In genomic region chr1:93128209-93128608, GRCm38 (mm10) we compare ENCODE assay signal across 24 mouse cellular contexts. TPM values are rescaled to one million over a fixed set of nuclear protein-coding genes. Genes with fewer than 3 reads are reported as not detected.
DNase-seq lines count a peak whose midpoint lies in the region; ATAC-seq and TF ChIP-seq lines count a peak whose summit lies in the region.
"Had no signal": no experiment of that assay in that cellular context is flagged by ENCODE, and none has a peak within 500 bp of the region (broad histone marks: within the 10 kb centered on the region; RNA-seq: fewer than 3 reads in every experiment).

No protein-coding gene starts in this region.

- no peak overlapping the region for H3K4me2 ChIP-seq in liver, embryonic 12.5 days
- no peak overlapping the region for H3K4me2 ChIP-seq in liver, postnatal 0 days (ENCODE audit: low read depth, low read length)
- H3K4me2 ChIP-seq: embryonic facial prominence, embryonic 15.5 days; forebrain, embryonic 12.5 days had no signal

- no peaks in the 10 kb centered on the region for H3K36me3 ChIP-seq in liver, adult 2 months (ENCODE audit: control insufficient read depth, insufficient read depth, low read length)
- no peaks in the 10 kb centered on the region for H3K36me3 ChIP-seq in liver, embryonic 12.5 days
- H3K36me3 ChIP-seq in liver, postnatal 0 days (replicated peaks; ENCODE audit: insufficient read depth, low read length), result no peaks in the 10 kb centered on the region
- H3K36me3 ChIP-seq in limb, embryonic 10.5 days, result no peaks in the 10 kb centered on the region
- H3K36me3 ChIP-seq: embryonic facial prominence, embryonic 13.5 days; embryonic facial prominence, embryonic 15.5 days; forebrain, embryonic 10.5 days; forebrain, embryonic 12.5 days had no signal

- H3K9me3 ChIP-seq in liver, embryonic 12.5 days (replicated peaks), result no peaks in the 10 kb centered on the region
- no peaks in the 10 kb centered on the region for H3K9me3 ChIP-seq in liver, postnatal 0 days (ENCODE audit: low read length)
- H3K9me3 ChIP-seq in limb, embryonic 10.5 days (replicated peaks), result no peaks in the 10 kb centered on the region
- H3K9me3 ChIP-seq: embryonic facial prominence, embryonic 13.5 days; embryonic facial prominence, embryonic 15.5 days; forebrain, embryonic 10.5 days; forebrain, embryonic 12.5 days had no signal

- TF ChIP-seq POLR2A in liver, adult 2 months (IDR thresholded peaks at IDR 0.05; ENCODE audit: extremely low read depth, insufficient read depth, low read length), result no peak

- H3K79me2 ChIP-seq in liver, adult 2 months (ENCODE audit: control insufficient read depth, insufficient read depth, low read length), result no peaks in the 10 kb centered on the region

- no peak for TF ChIP-seq EP300 in liver, postnatal 0 days (IDR thresholded peaks at IDR 0.05; ENCODE audit: low read depth)

- no peak for TF ChIP-seq CTCF in liver, adult 2 months (IDR thresholded peaks at IDR 0.05; ENCODE audit: low read depth, low read length)
- no peak for TF ChIP-seq CTCF in liver, postnatal 0 days (IDR thresholded peaks at IDR 0.05; ENCODE audit: low read depth)

- peaks cover 23% of the 10 kb centered on the region for H3K4me1 ChIP-seq in liver, adult 2 months (ENCODE audit: control insufficient read depth, insufficient read depth, low read length)
- H3K4me1 ChIP-seq in liver, embryonic 12.5 days, result no peaks in the 10 kb centered on the region
- H3K4me1 ChIP-seq in liver, postnatal 0 days (ENCODE audit: insufficient read depth), result peaks cover 20% of the 10 kb centered on the region
- H3K4me1 ChIP-seq in limb, embryonic 10.5 days, result peaks cover 14% of the 10 kb centered on the region
- H3K4me1 ChIP-seq: forebrain, embryonic 12.5 days had no signal

- peak; percentile 80 for DNase-seq in heart, adult 11 months
- DNase-seq in heart, adult 18-20 months, result no peak
- peak; percentile 98 for DNase-seq in liver, adult 2 months (ENCODE audit: extremely low read depth, low read depth, low spot score)
- DNase-seq in liver, postnatal 0 days, result peak; percentile 61
- DNase-seq in liver, result no peak
- no peak for DNase-seq in limb, embryonic 10.5 days (ENCODE audit: low spot score)
- no peak for DNase-seq in left cerebral cortex, postnatal 25 days (ENCODE audit: low spot score in 2 of 2)

- H3K9ac ChIP-seq in liver, adult 2 months (ENCODE audit: low read depth, low read length), result no peak overlapping the region
- H3K9ac ChIP-seq in liver, embryonic 12.5 days, result no peak overlapping the region
- no peak overlapping the region for H3K9ac ChIP-seq in liver, postnatal 0 days (replicated peaks)
- H3K9ac ChIP-seq: embryonic facial prominence, embryonic 13.5 days; embryonic facial prominence, embryonic 15.5 days; forebrain, embryonic 12.5 days had no signal

- ATAC-seq in liver, embryonic 12.5 days, result no peak
- ATAC-seq in liver, postnatal 0 days, result peak; percentile 87

- H3K27me3 ChIP-seq in liver, adult 2 months (ENCODE audit: control insufficient read depth, insufficient read depth, low read length), result no peaks in the 10 kb centered on the region
- no peaks in the 10 kb centered on the region for H3K27me3 ChIP-seq in liver, embryonic 12.5 days (replicated peaks)
- no peaks in the 10 kb centered on the region for H3K27me3 ChIP-seq in liver, postnatal 0 days (ENCODE audit: insufficient read depth, low read length)
- no peaks in the 10 kb centered on the region for H3K27me3 ChIP-seq in limb, embryonic 10.5 days (ENCODE audit: low read depth, poor library complexity, severe bottlenecking)
- H3K27me3 ChIP-seq: embryonic facial prominence, embryonic 13.5 days; embryonic facial prominence, embryonic 15.5 days; forebrain, embryonic 12.5 days had no signal

- H3K4me3 ChIP-seq in liver, adult 2 months (ENCODE audit: insufficient read depth, low read depth, low read length), result no peak overlapping the region
- H3K4me3 ChIP-seq in liver, embryonic 12.5 days, result no peak overlapping the region
- no peak overlapping the region for H3K4me3 ChIP-seq in liver, postnatal 0 days (ENCODE audit: low read depth, low read length)
- no peak overlapping the region for H3K4me3 ChIP-seq in limb, embryonic 10.5 days
- H3K4me3 ChIP-seq: embryonic facial prominence, embryonic 13.5 days; embryonic facial prominence, embryonic 15.5 days; erythroblast, embryonic 14.5 days; forebrain, embryonic 10.5 days; forebrain, embryonic 12.5 days had no signal

- H3K27ac ChIP-seq in liver, adult 2 months (replicated peaks; ENCODE audit: insufficient read depth, low read depth, low read length), result peak overlapping the region; percentile 9
- no peak overlapping the region for H3K27ac ChIP-seq in liver, embryonic 12.5 days
- peak overlapping the region; percentile 64; the same call in 1 of the 2 replicates for H3K27ac ChIP-seq in liver, postnatal 0 days (ENCODE audit: low read depth)
- 0 out of 2 replicates have a peak overlapping the region, but pooled peaks have one; percentile 30 for H3K27ac ChIP-seq in limb, embryonic 10.5 days
- H3K27ac ChIP-seq: embryonic facial prominence, embryonic 13.5 days; embryonic facial prominence, embryonic 15.5 days; forebrain, embryonic 12.5 days had no signal

- 20% methylated on average over 8 of the region's 8 CpGs for WGBS in liver, adult 2 months
- WGBS in liver, embryonic 12.5 days (ENCODE audit: insufficient replicate concordance), result 59% methylated on average over 8 of the region's 8 CpGs
- WGBS in liver, postnatal 0 days (ENCODE audit: insufficient replicate concordance), result 55% methylated on average over 8 of the region's 8 CpGs
- 86% methylated on average over 8 of the region's 8 CpGs for whole genome bisulfite sequencing in limb, embryonic 10.5 days

- intact Hi-C loops in left cerebral cortex, postnatal 25 days (cut with DNase I), result loop anchor here (10.0 kb wide), 1 partner anchor 377 kb away; no protein-coding TSS in a partner anchor

RNA-seq across cellular contexts. Expression of gene Agxt, which starts 6.8 kb away (rescaled TPM):
- total RNA-seq in heart, adult 18-20 months (2021), result not detected
- 394 and 587 TPM in 2 replicates for total RNA-seq in liver, adult 2 months (2014; rRNA removed)
- polyA plus RNA-seq in liver, adult 2 months (2012; rRNA removed), result 374 and 553 TPM in 2 replicates
- 1.7 and 2.2 TPM in 2 replicates for polyA plus RNA-seq in liver, embryonic 12.5 days (2016; fragmentation: Nextera tagmentation; extraction: Ambion mirVana)
- polyA plus RNA-seq in liver, postnatal 0 days (2015; fragmentation: Nextera tagmentation; extraction: Ambion mirVana), result 443 and 456 TPM in 2 replicates
- polyA plus RNA-seq in limb, embryonic 10.5 days (2016; fragmentation: Nextera tagmentation; extraction: Ambion mirVana), result 0.11 TPM in 1 of 2 replicates, not detected in the other
- not detected for total RNA-seq in left cerebral cortex, postnatal 25 days (2021)
- total RNA-seq: adrenal gland, postnatal 36 days; common myeloid progenitor, adult 5-6 weeks; ES-E14; MEL had no signal
- polyA plus RNA-seq: brain, embryonic 14.5 days; C2C12; embryonic facial prominence, embryonic 11.5 days; embryonic facial prominence, embryonic 13.5 days; forebrain, embryonic 10.5 days; forebrain, embryonic 12.5 days; forebrain, embryonic 14.5 days; forebrain, embryonic 16.5 days had no signal

RNA-seq across cellular contexts. Expression of gene Kif1a, which starts 26.5 kb away (rescaled TPM):
- total RNA-seq in heart, adult 18-20 months (2021), result 1 to 10 TPM; 1.2 to 1.8 TPM
- 0.09 and 0.54 TPM in 2 replicates for total RNA-seq in liver, adult 2 months (2014; rRNA removed)
- polyA plus RNA-seq in liver, adult 2 months (2012; rRNA removed), result 0.09 and 0.11 TPM in 2 replicates
- polyA plus RNA-seq in liver, embryonic 12.5 days (2016; fragmentation: Nextera tagmentation; extraction: Ambion mirVana), result 0.38 and 0.98 TPM in 2 replicates
- 0.17 and 0.28 TPM in 2 replicates for polyA plus RNA-seq in liver, postnatal 0 days (2015; fragmentation: Nextera tagmentation; extraction: Ambion mirVana)
- polyA plus RNA-seq in limb, embryonic 10.5 days (2016; fragmentation: Nextera tagmentation; extraction: Ambion mirVana), result 2.2 and 4.9 TPM in 2 replicates
- 100 to 1,000 TPM; 724 to 739 TPM for total RNA-seq in left cerebral cortex, postnatal 25 days (2021)
- total RNA-seq: common myeloid progenitor, adult 5-6 weeks; MEL had no signal

RNA-seq across cellular contexts. Expression of gene 2310007B03Rik, which starts 32.5 kb away (rescaled TPM):
- under 1 TPM in 1 of 2 experiments, not detected in 1; 0.28 TPM for total RNA-seq in heart, adult 18-20 months (2021)
- 0.07 TPM in 1 of 2 replicates, not detected in the other for total RNA-seq in liver, adult 2 months (2014; rRNA removed)
- 0.20 and 0.29 TPM in 2 replicates for polyA plus RNA-seq in liver, adult 2 months (2012; rRNA removed)
- polyA plus RNA-seq in liver, embryonic 12.5 days (2016; fragmentation: Nextera tagmentation; extraction: Ambion mirVana), result not detected in 2 replicates
- polyA plus RNA-seq in liver, postnatal 0 days (2015; fragmentation: Nextera tagmentation; extraction: Ambion mirVana), result 0.51 and 0.99 TPM in 2 replicates
- 0.74 and 1.4 TPM in 2 replicates for polyA plus RNA-seq in limb, embryonic 10.5 days (2016; fragmentation: Nextera tagmentation; extraction: Ambion mirVana)
- total RNA-seq in left cerebral cortex, postnatal 25 days (2021), result not detected
- total RNA-seq: adrenal gland, adult 8-10 months; adrenal gland, postnatal 14 days; adrenal gland, postnatal 36 days; common myeloid progenitor, adult 5-6 weeks; MEL had no signal
- polyA plus RNA-seq: erythroblast, embryonic 14.5 days had no signal

RNA-seq across cellular contexts. Expression of gene Crocc2, which starts 40.3 kb away (rescaled TPM):
- total RNA-seq in heart, adult 18-20 months (2021), result under 1 TPM; 0.05 to 0.12 TPM
- total RNA-seq in liver, adult 2 months (2014; rRNA removed), result not detected in 2 replicates
- polyA plus RNA-seq in liver, adult 2 months (2012; rRNA removed), result not detected in 2 replicates
- polyA plus RNA-seq in liver, embryonic 12.5 days (2016; fragmentation: Nextera tagmentation; extraction: Ambion mirVana), result 0.02 and 0.04 TPM in 2 replicates
- not detected in 2 replicates for polyA plus RNA-seq in liver, postnatal 0 days (2015; fragmentation: Nextera tagmentation; extraction: Ambion mirVana)
- polyA plus RNA-seq in limb, embryonic 10.5 days (2016; fragmentation: Nextera tagmentation; extraction: Ambion mirVana), result 0.33 and 0.34 TPM in 2 replicates
- total RNA-seq in left cerebral cortex, postnatal 25 days (2021), result under 1 TPM; 0.07 to 0.09 TPM
- total RNA-seq: common myeloid progenitor, adult 5-6 weeks; MEL had no signal
- polyA plus RNA-seq: erythroblast, embryonic 14.5 days had no signal

Comparison
In these comparisons a context has a peak if more than half of its experiments do, and no peak if none do; other contexts are left out.
1. DNase-seq: peak in heart, adult 11 months (single experiment), liver, adult 2 months (single experiment) and liver, postnatal 0 days (single experiment); none in heart, adult 18-20 months (0 of 2), liver (single experiment), limb, embryonic 10.5 days (single experiment) and left cerebral cortex, postnatal 25 days (0 of 2).
2. RNA of gene Agxt, which starts 6.8 kb away (polyA plus RNA-seq): 443 to 456 TPM in liver, postnatal 0 days and 374 to 553 TPM in liver, adult 2 months; 1.7 to 2.2 TPM in liver, embryonic 12.5 days and 0.11 TPM in limb, embryonic 10.5 days; every median in the first group is over 100 times any median in the second.